Mouse (Mus musculus) thymus, postnatal 10 days (tissue): ENCODE results near the gene Def6.

ENCODE experiments used
- DNase-seq, 2 experiments: peaks; one replicate each; pipeline ENCODE4 v3.0.0; 2021; ENCODE audit warnings: low spot score in 2 of 2

Gene Def6

DNA sequence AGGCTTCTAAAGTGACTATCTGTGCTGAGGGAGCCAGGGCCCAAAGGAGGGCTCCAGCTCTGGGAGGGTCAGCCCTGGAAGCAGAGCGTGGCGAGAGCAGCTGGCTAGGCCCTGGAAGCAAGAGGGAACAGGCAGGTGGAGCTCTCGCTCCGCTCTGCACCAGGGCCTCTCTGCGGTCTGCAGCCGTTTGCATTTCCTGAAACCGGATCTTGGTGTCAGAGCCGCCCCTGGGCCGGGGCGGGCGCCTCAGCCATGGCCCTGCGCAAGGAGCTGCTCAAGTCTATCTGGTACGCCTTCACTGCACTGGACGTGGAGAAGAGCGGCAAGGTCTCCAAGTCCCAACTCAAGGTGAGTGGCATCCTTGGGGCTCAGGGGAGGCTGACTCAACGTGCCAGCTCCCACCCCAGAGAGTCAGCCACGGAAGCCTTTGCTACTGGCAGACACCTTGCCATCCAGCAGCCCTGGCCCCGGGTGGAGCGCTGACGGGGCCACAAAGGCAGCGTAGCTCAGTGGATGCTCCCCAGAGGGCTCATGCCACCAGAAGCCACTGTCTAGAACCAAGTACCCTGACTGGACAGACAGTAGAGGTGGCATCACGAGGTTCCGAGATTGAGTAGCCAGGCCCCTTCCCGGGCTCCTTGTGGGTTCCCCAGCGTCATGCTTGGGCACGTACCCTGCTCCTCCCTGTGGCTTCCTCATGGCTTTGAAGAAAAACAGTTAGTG, at the start of gene Def6:
Gene Def6, plus strand, starts transcription at position 188 of the 723 bp plus-strand sequence.
- DNase-seq: peak; percentile 89 to 90

DNA sequence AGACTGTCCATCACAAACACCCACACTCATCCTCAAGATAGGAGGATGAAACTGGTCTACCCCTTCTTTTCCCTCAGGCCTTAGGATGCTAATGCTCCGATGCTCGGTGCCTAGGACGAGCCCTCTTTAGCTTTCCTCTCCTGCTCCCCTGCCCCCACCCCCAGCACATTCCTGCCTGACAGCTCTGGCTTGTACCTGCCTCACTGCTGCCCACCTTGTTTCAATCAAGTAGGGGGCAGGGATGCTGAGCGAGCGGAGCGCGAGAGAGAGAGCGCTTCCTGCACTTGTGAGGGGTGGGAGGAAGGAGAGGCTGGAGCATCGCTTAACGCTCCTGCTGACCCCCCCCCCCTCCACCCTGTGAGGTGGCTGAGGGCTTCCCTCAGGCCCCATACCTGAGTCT, 47.2 kb upstream of the Def6 start:
- no peak for DNase-seq

GRCm38 (mm10) chr17:28161310-28161881, 46.2 kb upstream of the Def6 start:
- DNase-seq: no peak

DNA sequence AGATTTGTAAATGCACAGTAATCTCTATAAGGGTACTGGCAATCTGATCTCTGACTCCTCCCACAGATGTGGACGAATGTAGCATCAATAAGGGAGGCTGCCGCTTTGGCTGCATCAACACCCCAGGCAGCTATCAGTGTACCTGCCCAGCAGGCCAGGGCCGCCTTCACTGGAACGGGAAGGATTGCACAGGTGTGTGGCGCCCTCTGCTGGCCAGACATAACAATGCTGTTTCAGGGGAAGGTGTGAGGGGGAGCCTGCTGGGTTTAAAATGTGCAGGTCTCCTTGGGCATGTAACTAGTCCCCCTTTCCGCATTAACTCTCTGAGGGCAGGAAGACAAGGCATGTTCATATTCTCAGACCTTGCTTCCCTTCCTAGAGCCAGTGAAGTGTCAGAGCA, 43.9 kb upstream of the Def6 start:
- DNase-seq: peak; percentile 66 to 85

DNA sequence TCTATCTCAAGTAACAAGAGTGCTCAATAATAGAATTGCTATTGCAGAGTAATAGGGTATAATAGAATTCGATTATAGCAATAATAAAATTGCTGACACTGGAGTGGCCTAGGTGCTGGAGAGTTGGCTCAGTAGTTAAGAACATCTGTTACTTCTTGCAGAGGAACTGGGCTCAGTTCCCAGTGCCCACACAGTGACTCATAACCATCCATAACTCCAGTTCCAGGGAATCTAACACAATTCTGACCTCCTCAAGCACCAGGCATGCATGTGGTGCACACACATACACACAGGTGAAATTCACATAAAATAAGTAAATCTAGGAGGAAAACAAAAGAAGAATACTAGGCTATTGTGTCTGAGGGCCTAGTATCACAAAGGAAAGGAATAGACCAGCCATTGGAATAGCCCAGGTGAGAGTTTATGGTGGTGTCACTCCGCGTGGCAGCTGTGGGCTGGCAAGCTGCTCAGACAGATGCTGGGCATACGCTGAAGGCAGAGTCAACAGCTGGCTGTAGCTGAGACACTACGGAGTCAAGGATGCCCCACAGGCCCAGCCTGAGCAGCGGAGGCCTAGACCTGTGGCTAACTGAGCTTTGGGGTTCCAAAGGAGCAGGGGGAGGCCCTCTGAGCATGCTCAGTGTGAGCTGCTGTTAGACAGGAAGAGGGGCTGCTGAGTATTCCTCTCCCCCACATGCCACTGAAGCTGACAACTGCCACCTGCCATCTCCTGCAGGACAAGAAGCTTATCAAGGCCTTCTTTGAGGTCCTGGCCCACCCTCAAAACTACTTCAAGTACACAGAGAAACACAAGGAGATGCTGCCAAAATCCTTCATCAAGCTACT, 36.9 kb upstream of the Def6 start:
- DNase-seq: peak; percentile 57 to 61

DNA sequence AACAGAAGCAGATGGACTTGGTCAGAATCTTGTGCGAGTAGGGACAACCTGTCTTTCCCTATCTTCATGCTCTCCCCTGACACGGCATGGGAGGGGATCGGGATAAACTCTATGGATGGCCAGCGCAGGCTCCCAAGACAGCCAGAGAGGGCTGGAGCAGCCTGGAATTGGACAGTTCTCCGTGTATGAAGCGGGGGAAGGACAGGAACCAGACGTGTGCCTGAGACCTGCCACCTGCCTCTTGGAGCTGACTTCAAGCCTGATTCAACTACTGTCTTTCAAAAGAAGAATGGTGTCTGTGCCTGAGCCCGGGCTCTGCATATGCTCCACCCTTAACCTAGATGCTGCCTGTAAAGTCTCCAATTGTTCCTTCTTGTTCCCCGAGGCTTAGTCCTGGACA, 34.9 kb upstream of the Def6 start:
- no peak for DNase-seq

- DNase-seq: peak; percentile 88 to 96
These were observed 30.6 kb upstream of the Def6 start, which contains the start of gene Zfp523 for GRCm38 (mm10) chr17:28176775-28177539. Gene Zfp523, plus strand, starts transcription at chr17:28177129.

GRCm38 (mm10) chr17:28177540-28178046, 30.0 kb upstream of the Def6 start:
- DNase-seq: peak in 1 of 2 experiments; percentile 15

- no peak for DNase-seq
These were observed 27.2 kb upstream of the Def6 start for GRCm38 (mm10) chr17:28180331-28180730.

DNA sequence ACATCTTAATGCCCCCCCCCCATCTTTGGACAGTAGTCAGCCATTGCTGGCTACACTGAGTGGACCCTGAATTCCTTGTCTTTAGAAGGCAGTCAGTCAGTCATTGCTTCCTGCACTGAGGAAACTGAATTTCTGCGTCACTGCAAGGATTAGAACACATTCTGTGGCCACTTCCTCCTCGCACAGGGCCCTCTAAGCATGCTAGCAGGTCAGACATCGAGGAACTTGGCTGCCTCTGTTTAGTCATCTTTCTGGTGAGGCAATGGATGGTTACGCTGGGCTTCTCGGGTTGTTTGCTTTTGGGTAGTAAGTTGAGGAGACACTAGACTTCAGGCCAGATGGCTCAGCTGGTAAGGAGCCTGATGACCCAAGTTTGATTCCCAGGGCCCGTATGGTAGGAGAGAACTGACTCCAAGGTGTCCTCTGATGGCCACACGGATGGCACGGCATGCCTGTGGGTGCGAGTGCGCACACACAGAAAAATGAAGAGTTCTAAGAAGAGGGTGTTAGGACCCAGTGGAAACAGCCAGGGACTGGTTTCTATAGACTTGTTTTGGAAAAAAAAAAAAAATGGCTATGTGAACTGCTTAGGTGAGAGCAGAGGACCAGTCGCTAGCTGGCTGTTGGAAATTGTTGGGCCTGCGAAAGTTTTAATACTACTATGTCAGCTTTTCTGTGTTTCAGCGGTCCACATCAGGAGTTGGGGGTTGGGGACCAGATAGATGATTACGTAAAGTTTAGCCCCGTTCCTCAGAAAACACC, 26.6 kb upstream of the Def6 start:
- DNase-seq: no peak

GRCm38 (mm10) chr17:28184971-28185638, 22.5 kb upstream of the Def6 start:
- no peak for DNase-seq

GRCm38 (mm10) chr17:28188313-28188712, 19.3 kb upstream of the Def6 start:
- DNase-seq: no peak

GRCm38 (mm10) chr17:28192754-28193153, 14.8 kb upstream of the Def6 start:
- no peak for DNase-seq

DNA sequence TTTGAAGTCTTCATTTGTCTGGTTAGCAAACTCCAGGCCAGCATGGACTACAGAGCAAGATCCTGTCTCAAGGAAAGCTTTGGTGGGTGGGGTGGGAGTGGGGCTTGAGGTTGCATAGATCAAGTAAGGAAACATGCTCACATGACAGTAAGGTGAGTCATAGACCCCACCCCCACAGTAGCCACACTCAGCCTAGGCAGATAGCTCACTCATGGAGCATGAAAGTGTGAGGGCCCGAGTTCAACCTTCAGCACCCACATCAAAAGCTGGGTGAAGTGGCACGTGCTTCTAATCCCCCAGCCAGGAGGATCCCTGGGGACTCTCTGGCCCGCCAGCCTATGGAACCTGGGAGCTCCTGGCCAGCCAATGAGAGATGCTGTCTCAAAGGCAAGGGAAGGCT, 14.0 kb upstream of the Def6 start:
- no peak for DNase-seq

- no peak for DNase-seq
These were observed 12.5 kb upstream of the Def6 start for GRCm38 (mm10) chr17:28195033-28195432.

GRCm38 (mm10) chr17:28197646-28198045, 9.9 kb upstream of the Def6 start:
- no peak for DNase-seq

GRCm38 (mm10) chr17:28201982-28202381, 5.6 kb upstream of the Def6 start:
- DNase-seq: no peak

GRCm38 (mm10) chr17:28204052-28204720, 3.4 kb upstream of the Def6 start:
- peak; percentile 58 to 83 for DNase-seq

DNA sequence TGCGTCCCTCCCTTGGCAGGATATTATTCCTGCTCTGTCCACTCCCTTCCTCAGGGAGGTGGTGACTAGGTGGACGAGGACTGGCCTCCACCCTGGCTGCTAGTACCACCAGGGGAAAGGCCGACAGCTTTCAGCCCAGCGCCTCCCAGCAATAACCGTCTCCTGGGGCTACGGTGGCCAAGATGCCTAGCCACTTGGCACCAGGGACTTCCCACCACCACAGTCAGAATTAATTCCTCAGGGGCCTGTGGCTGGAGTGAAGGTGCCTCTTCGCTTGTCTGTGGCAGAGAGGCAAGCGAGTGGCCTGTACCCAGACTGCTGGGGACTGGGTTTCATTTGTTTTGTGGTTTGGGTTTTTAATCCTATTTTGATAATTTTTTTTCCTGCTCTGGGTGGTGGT, 2.1 kb upstream of the Def6 start:
- DNase-seq: no peak

DNA sequence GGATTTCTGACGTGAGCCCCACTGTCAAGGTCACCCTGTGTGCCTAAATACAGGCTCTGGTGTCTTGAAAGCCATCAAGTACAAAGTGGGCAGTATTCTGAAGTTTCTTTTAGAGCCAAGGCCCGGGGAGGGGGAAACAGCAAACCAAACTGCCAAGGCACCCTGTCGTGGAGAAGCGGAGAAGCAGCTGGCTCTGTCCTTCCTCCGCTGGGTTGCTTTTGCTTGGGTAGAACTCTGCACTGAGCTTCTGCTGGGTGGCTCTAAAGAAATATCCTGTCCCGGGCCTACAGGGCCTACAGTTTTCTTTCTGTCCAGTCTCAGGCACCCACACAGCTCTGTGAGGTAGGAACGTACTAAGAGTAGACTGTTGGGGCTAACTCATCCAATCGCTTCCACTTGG, 486 bp upstream of the Def6 start:
- peak; percentile 67 to 70 for DNase-seq
